Mouse (Mus musculus) bone marrow macrophage, adult 2 months (primary cell): ENCODE data around the gene Napepld.

Experiments
- CTCF ChIP-seq: IDR thresholded peaks from 2 replicates; pipeline ENCODE4 v1.5.1; 2012; ENCODE audit warnings: low read depth, mild to moderate bottlenecking, low read length, moderate library complexity
- POLR2A ChIP-seq: IDR thresholded peaks from 2 replicates; pipeline ENCODE4 v1.6.1; 2012; ENCODE audit warnings: mild to moderate bottlenecking, low read depth, low read length, borderline replicate concordance

- TF ChIP-seq CTCF (no peak), POLR2A (no peak)
Observed at GRCm38 (mm10) chr5:21702009-21702364, 791 bp upstream of the Napepld start.
